Mouse (Mus musculus) bone marrow macrophage, adult 2 months (primary cell): Measurements from ENCODE around the gene Nup37. TPM values are rescaled to one million over a fixed set of nuclear protein-coding genes. Genes with fewer than 3 reads are reported as not detected.

Experiments used
- H3K27ac ChIP-seq: 2 replicates; pipeline ENCODE4 v1.5.1; 2012; ENCODE audit warnings: low read depth, low read length; ENCODE audit not compliant: insufficient read depth
- H3K4me1 ChIP-seq: 2 replicates; pipeline ENCODE4 v1.6.1; 2012; ENCODE audit warnings: low read length; ENCODE audit not compliant: control insufficient read depth, insufficient read depth
- H3K4me3 ChIP-seq: 2 replicates; pipeline ENCODE4 v1.5.1; 2012; ENCODE audit warnings: mild to moderate bottlenecking, low read length, moderate library complexity; ENCODE audit not compliant: insufficient read depth
- CTCF ChIP-seq: IDR thresholded peaks from 2 replicates; pipeline ENCODE4 v1.5.1; 2012; ENCODE audit warnings: low read depth, mild to moderate bottlenecking, low read length, moderate library complexity
- POLR2A ChIP-seq: IDR thresholded peaks from 2 replicates; pipeline ENCODE4 v1.6.1; 2012; ENCODE audit warnings: mild to moderate bottlenecking, low read depth, low read length, borderline replicate concordance
- polyA plus RNA-seq: library from polyadenylated mRNA; stranded (reverse); fragments of >200 nt; gene quantifications from 2 replicates; pipeline ENCODE4 v1.2.4, GENCODE M21; 2012; ENCODE audit not compliant: missing spikeins, insufficient read depth, insufficient read length

The Nup37 gene
- polyA plus RNA-seq, 1 experiment, result 13.3 TPM

DNA sequence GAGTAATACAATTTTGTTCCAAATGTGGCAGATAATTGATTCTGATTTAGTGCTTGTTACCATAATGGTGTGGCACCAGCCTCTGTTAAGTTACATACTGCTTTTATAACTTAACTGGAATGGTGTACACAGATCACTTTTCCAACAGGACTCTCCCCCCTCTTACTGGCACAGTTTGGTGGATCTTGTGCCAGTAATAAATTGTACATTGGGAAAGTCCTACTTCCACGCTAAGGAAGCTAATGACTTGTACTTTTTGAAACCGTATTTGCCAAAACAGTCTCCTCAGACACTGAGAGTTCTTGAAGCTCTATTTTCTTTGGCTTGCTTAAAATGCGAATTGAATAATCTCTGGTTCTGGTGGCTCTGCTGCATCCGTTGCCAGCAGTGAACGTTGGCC, 78.6 kb downstream of the Nup37 start:
- TF ChIP-seq POLR2A (no peak), CTCF (no peak)
- Histone ChIP-seq H3K27ac (no peak overlapping the region), H3K4me3 (no peak overlapping the region), H3K4me1 (peaks cover 14% of the 10 kb centered on the region)

DNA sequence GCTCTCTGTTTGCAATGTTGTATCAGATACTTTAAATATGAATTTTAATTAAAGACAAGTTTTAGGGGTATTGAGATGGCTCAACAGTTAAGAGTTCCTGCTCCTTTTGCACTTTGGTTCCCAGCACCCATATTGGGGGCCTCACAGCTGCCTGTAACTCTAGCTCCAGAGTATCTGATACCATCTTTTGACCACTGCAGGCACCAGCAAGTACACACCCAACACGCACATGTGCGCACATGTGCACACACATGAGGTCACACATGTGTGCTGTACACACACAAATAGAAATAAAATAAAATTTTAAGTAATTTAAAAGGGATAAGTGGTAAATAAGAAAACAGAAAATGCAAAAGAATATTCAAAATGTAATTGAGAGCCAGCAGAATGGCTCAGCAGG, 81.2 kb downstream of the Nup37 start:
- no peak for TF ChIP-seq POLR2A
- no peak for TF ChIP-seq CTCF
- no peak overlapping the region for H3K4me3 ChIP-seq
- H3K27ac ChIP-seq, result no peak overlapping the region
- peaks cover 8% of the 10 kb centered on the region for H3K4me1 ChIP-seq

Other genes with a start within 250 kb of the Nup37 start
- gene Pmch, start 55.9 kb upstream of the Nup37 start, polyA plus RNA-seq, result not detected in 2 replicates
- 5.5 and 8.3 TPM in 2 replicates for gene Parpbp, start 51 bp upstream of the Nup37 start, polyA plus RNA-seq
- gene Washc3, start 54.1 kb downstream of the Nup37 start, polyA plus RNA-seq, result 75.7 and 76.4 TPM in 2 replicates
- gene Dram1, start 232.1 kb downstream of the Nup37 start, polyA plus RNA-seq, result 76.0 and 77.0 TPM in 2 replicates
- 22.9 and 26.8 TPM in 2 replicates for gene Gnptab, start 232.1 kb downstream of the Nup37 start, polyA plus RNA-seq